Mouse (Mus musculus) heart, postnatal 0 days (tissue): ENCODE measurements around the gene Elof1. TPM values are rescaled to one million over a fixed set of nuclear protein-coding genes. Genes with fewer than 3 reads are reported as not detected.

Experiments used
- ATAC-seq: fragments of 200-750 bp; cut with Nextera tagmentation; 2 replicates; pipeline ENCODE4 v1.8.0; 2017; ENCODE audit warnings: low read depth, moderate number of reproducible peaks, moderate library complexity; ENCODE audit not compliant: insufficient read depth
- DNase-seq: peaks from one replicate; pipeline ENCODE4 v3.0.0-alpha.2; 2016; ENCODE audit warnings: low spot score
- H3K27ac ChIP-seq: fragments of 300-500 bp; sonication (generic); 2 replicates; pipeline ENCODE4 v1.5.1; 2014; ENCODE audit warnings: low read depth, mild to moderate bottlenecking
- H3K27me3 ChIP-seq: fragments of 300-500 bp; sonication (generic); 2 replicates; pipeline ENCODE4 v1.6.1; 2014; ENCODE audit warnings: low read length, mixed read lengths; ENCODE audit not compliant: control insufficient read depth, insufficient read depth
- H3K36me3 ChIP-seq: fragments of 300-500 bp; sonication (generic); replicated peaks from 2 replicates; pipeline ENCODE4 v1.6.1; 2014; ENCODE audit warnings: low read length, mixed read lengths; ENCODE audit not compliant: control insufficient read depth, insufficient read depth
- H3K4me1 ChIP-seq: fragments of 300-500 bp; sonication (generic); 2 replicates; pipeline ENCODE4 v1.6.1; 2014; ENCODE audit warnings: antibody characterized with exemption; ENCODE audit not compliant: control insufficient read depth, insufficient read depth
- H3K4me2 ChIP-seq: fragments of 300-500 bp; sonication (generic); 2 replicates; pipeline ENCODE4 v1.6.1; 2014; ENCODE audit warnings: low read depth, mild to moderate bottlenecking, low read length, moderate library complexity
- H3K4me3 ChIP-seq: fragments of 300-500 bp; sonication (generic); 2 replicates; pipeline ENCODE4 v1.5.1; 2014; ENCODE audit warnings: low read depth, low read length
- H3K9ac ChIP-seq: fragments of 300-500 bp; sonication (generic); replicated peaks from 2 replicates; pipeline ENCODE4 v1.6.1; 2014; ENCODE audit warnings: low read depth, low read length, mixed read lengths
- H3K9me3 ChIP-seq: fragments of 300-500 bp; sonication (generic); replicated peaks from 2 replicates; pipeline ENCODE4 v1.6.1; 2016; ENCODE audit warnings: low read length; ENCODE audit not compliant: control insufficient read depth
- CTCF ChIP-seq: IDR thresholded peaks from 2 replicates; pipeline ENCODE4 v1.5.1; 2016; ENCODE audit warnings: antibody characterized with exemption, control low read depth, low read depth
- EP300 ChIP-seq: IDR thresholded peaks from 2 replicates; pipeline ENCODE4 v1.6.1; 2016; ENCODE audit warnings: antibody characterized with exemption, low read depth
- WGBS: fragments of 180-500 bp; shearing (Covaris S2); extraction: QIAGEN DNeasy Blood & Tissue Kit; methylation state at CpG from one replicate; pipeline ENCODE4 v1.1.7; 2014; 5-methylcytosine and 5-hydroxymethylcytosine counted together
- polyA plus RNA-seq: library from polyadenylated mRNA; unstranded; fragments of >200 nt; fragmentation: Nextera tagmentation; extraction: Ambion mirVana; gene quantifications from 2 replicates; pipeline ENCODE4 v1.2.1, GENCODE M21; 2015
- total RNA-seq: library from RNA; depleted of rRNA; stranded (reverse); fragments of >200 nt; gene quantifications from 2 replicates; pipeline ENCODE4 v1.2.3, GENCODE M21; 2014; ENCODE audit warnings: low replicate concordance

Gene Elof1
- total and polyA plus RNA-seq, 2 experiments from 2014 or later = 82.3 to 132 TPM

- DNase-seq = no peak
- Histone ChIP-seq H3K27ac (peak overlapping the region; percentile 39; the same call in 1 of the 2 replicates), H3K4me1 (peaks cover 7% of the 10 kb centered on the region; the same call in 1 of the 2 replicates), H3K4me3 (no peak overlapping the region), H3K36me3 (no peaks in the 10 kb centered on the region), H3K9ac (no peak overlapping the region), H3K9me3 (no peaks in the 10 kb centered on the region), H3K27me3 (peaks cover 4% of the 10 kb centered on the region; the same call in 1 of the 2 replicates), H3K4me2 (no peak overlapping the region)
- 80% methylated on average over 9 of the region's 9 CpGs for WGBS
- TF ChIP-seq EP300 = no peak
- TF ChIP-seq CTCF = no peak
- no peak for ATAC-seq
Observed at GRCm38 (mm10) chr9:22134988-22135643, 18.1 kb upstream of the Elof1 start.

- DNase-seq (no peak), ATAC-seq (no peak)
- no peak for TF ChIP-seq CTCF
- TF ChIP-seq EP300 = no peak
- Histone ChIP-seq H3K9me3 (no peaks in the 10 kb centered on the region), H3K4me3 (no peak overlapping the region), H3K36me3 (no peaks in the 10 kb centered on the region), H3K27me3 (peaks cover 4% of the 10 kb centered on the region; the same call in 1 of the 2 replicates), H3K27ac (no peak overlapping the region), H3K4me1 (peaks cover 7% of the 10 kb centered on the region; the same call in 1 of the 2 replicates), H3K4me2 (no peak overlapping the region), H3K9ac (no peak overlapping the region)
- 76% methylated on average over 7 of the region's 7 CpGs for WGBS
Observed at GRCm38 (mm10) chr9:22134246-22134890, 17.4 kb upstream of the Elof1 start.

DNA sequence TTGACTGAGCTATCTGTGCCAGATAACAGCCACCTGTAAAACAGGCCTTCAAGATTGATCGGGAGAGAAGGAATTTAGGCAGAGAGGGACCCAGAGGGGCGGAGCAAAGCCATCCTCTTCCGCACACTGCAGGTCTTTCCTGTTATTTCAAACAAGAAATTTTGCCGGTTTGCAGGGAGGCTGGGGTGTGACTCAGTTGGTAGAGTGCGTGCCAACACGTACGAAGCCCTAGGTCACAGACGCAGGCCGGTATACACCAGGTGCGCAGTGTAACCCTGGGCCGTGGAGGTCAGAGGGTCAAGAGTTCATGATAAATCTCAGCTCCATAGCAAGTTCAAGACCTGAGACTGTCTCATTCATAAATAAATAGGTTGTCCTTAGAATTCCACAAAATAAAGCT, 15.2 kb upstream of the Elof1 start:
- Histone ChIP-seq H3K9me3 (no peaks in the 10 kb centered on the region), H3K9ac (no peak overlapping the region), H3K4me2 (peak overlapping the region; percentile 52; the same call in 1 of the 2 replicates), H3K4me3 (no peak overlapping the region), H3K27me3 (peaks cover 4% of the 10 kb centered on the region; the same call in 1 of the 2 replicates), H3K4me1 (peaks cover 7% of the 10 kb centered on the region; the same call in 1 of the 2 replicates), H3K36me3 (no peaks in the 10 kb centered on the region), H3K27ac (no peak overlapping the region)
- no peak for ATAC-seq
- TF ChIP-seq EP300 (no peak), CTCF (no peak)
- 54% methylated on average over 11 of the region's 11 CpGs for WGBS
- no peak for DNase-seq

GRCm38 (mm10) chr9:22131226-22131981, 14.4 kb upstream of the Elof1 start:
- DNase-seq = peak; percentile 31
- H3K9me3 ChIP-seq = no peaks in the 10 kb centered on the region
- peaks cover 4% of the 10 kb centered on the region; the same call in 1 of the 2 replicates for H3K27me3 ChIP-seq
- peak overlapping the region; percentile 12; the same call in 1 of the 2 replicates for H3K9ac ChIP-seq
- no peak for TF ChIP-seq EP300
- no peak for TF ChIP-seq CTCF
- peak; percentile 50; the same call in 1 of the 2 replicates for ATAC-seq
- H3K4me2 ChIP-seq = peak overlapping the region; percentile 52
- 1% methylated on average over 34 of the region's 35 CpGs for WGBS
- peak overlapping the region; percentile 22; the same call in 1 of the 2 replicates for H3K4me3 ChIP-seq
- H3K4me1 ChIP-seq = peaks cover 7% of the 10 kb centered on the region; the same call in 1 of the 2 replicates
- no peaks in the 10 kb centered on the region for H3K36me3 ChIP-seq
- H3K27ac ChIP-seq = no peak overlapping the region

- DNase-seq (no peak), ATAC-seq (no peak)
- Histone ChIP-seq H3K36me3 (no peaks in the 10 kb centered on the region), H3K4me3 (no peak overlapping the region), H3K9me3 (no peaks in the 10 kb centered on the region), H3K27ac (no peak overlapping the region), H3K4me1 (no peaks in the 10 kb centered on the region), H3K9ac (no peak overlapping the region), H3K27me3 (no peaks in the 10 kb centered on the region), H3K4me2 (no peak overlapping the region)
- WGBS = 79% methylated on average over 15 of the region's 15 CpGs
- TF ChIP-seq CTCF = no peak
- no peak for TF ChIP-seq EP300
Observed at GRCm38 (mm10) chr9:22125246-22126027, 8.5 kb upstream of the Elof1 start.
